8 mouse cellular contexts compared by ENCODE assay signal in the genomic region with DNA sequence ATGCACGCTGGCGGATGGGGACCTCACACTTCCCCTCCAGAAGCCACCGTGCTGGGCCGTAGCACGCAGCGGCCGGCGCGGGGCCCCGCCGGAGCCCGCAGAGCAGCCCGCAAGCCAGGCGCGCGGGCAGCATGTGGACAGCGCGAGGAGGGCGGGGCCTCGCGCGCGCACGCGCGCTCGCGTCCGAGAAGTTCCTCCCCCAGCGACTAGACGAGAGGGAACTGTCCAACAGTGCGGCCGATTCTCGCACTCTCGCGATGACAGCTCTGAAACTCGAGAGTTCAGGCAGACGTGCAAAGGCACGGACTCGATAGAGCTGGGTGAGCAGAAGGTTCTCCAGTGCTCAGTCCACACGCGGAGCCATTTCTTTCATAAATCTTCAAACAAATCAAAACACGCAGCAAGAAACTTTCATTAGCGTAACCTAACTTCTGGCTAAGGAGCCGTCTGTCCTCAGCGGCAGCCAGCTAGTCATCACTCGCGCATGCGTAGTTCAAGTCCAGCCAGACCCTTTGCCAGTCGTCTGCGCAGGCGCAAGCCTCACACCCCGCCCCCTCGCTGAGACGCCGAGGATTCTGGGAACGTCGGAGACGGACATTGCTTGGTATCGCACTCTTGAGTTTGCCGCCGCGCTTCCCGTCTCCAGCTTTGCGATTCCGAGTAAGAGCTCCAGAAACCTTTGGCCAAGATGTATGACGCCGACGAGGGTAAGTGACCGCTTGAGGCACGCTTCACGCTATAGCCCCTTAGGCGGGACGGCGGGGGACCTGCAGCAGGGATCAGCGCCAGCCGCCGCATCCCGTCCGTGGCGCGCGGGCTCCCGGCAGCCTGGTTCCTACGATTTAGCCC. TPM values are rescaled to one million over a fixed set of nuclear protein-coding genes. Genes with fewer than 3 reads are reported as not detected.
DNase-seq lines count a peak whose midpoint lies in the region; ATAC-seq and TF ChIP-seq lines count a peak whose summit lies in the region.

Gene Noa1 (minus strand): TSS at position 161 of the 849 bp plus-strand sequence.
Gene Polr2b (plus strand): TSS at position 224 of the 849 bp plus-strand sequence.

- H3K27ac ChIP-seq in embryonic facial prominence, embryonic 14.5 days (replicated peaks; ENCODE audit: low read depth, low read length) = peak within 1 kb of the TSS; percentile 88
- H3K27ac ChIP-seq in heart, adult 2 months = peak within 1 kb of the TSS; percentile 86
- peak within 1 kb of the TSS; percentile 92 for H3K27ac ChIP-seq in limb, embryonic 13.5 days
- H3K27ac ChIP-seq in midbrain, embryonic 16.5 days (ENCODE audit: low read length) = peak within 1 kb of the TSS; percentile 90

- H3K36me3 ChIP-seq in embryonic facial prominence, embryonic 14.5 days (ENCODE audit: control insufficient read depth, insufficient read depth, low read length) = peaks cover 38% of the 10 kb centered on the region
- peaks cover 5% of the 10 kb centered on the region for H3K36me3 ChIP-seq in heart, adult 2 months (ENCODE audit: control insufficient read depth, insufficient read depth, low read length)
- peaks cover 42% of the 10 kb centered on the region for H3K36me3 ChIP-seq in limb, embryonic 13.5 days
- peaks cover 12% of the 10 kb centered on the region; the same call in 1 of the 2 replicates for H3K36me3 ChIP-seq in midbrain, embryonic 16.5 days (ENCODE audit: control insufficient read depth, insufficient read depth, low read length)

- H3K4me2 ChIP-seq in embryonic facial prominence, embryonic 14.5 days (ENCODE audit: low read depth, low read length) = peak within 1 kb of the TSS; percentile 99
- peak within 1 kb of the TSS; percentile 100 for H3K4me2 ChIP-seq in limb, embryonic 13.5 days (replicated peaks)
- peak within 1 kb of the TSS; percentile 99 for H3K4me2 ChIP-seq in midbrain, embryonic 16.5 days (ENCODE audit: low read length)

- intact Hi-C loops in heart, adult 2 months (cut with DNase I) = no loop called here

- WGBS in embryonic facial prominence, embryonic 14.5 days = under 1% methylated on average over 69 of the region's 85 CpGs
- under 1% methylated on average over 85 of the region's 85 CpGs for WGBS in heart, adult 2 months
- WGBS in limb, embryonic 13.5 days = under 1% methylated on average over 85 of the region's 85 CpGs
- under 1% methylated on average over 84 of the region's 85 CpGs for WGBS in midbrain, embryonic 16.5 days

- peak within 1 kb of the TSS; percentile 86 for H3K4me3 ChIP-seq in embryonic facial prominence, embryonic 14.5 days (ENCODE audit: low read depth, low read length)
- H3K4me3 ChIP-seq in heart, adult 2 months = peak within 1 kb of the TSS; percentile 77
- H3K4me3 ChIP-seq in limb, embryonic 13.5 days = peak within 1 kb of the TSS; percentile 93
- peak within 1 kb of the TSS; percentile 76 for H3K4me3 ChIP-seq in midbrain, embryonic 16.5 days (ENCODE audit: low read depth, low read length)

- no peaks in the 10 kb centered on the region for H3K9me3 ChIP-seq in embryonic facial prominence, embryonic 14.5 days (ENCODE audit: control insufficient read depth, low read length)
- no peaks in the 10 kb centered on the region for H3K9me3 ChIP-seq in limb, embryonic 13.5 days
- no peaks in the 10 kb centered on the region for H3K9me3 ChIP-seq in midbrain, embryonic 16.5 days (replicated peaks; ENCODE audit: control insufficient read depth, low read length, poor library complexity, severe bottlenecking)

- TF ChIP-seq EP300 in heart, adult 2 months (IDR thresholded peaks at IDR 0.05; ENCODE audit: insufficient read depth, low read depth, low read length) = no peak; the same call in 1 of the 2 replicates

- H3K4me1 ChIP-seq in embryonic facial prominence, embryonic 14.5 days (ENCODE audit: control insufficient read depth, insufficient read depth, low read length) = peaks cover 18% of the 10 kb centered on the region
- peaks cover 8% of the 10 kb centered on the region for H3K4me1 ChIP-seq in heart, adult 2 months (ENCODE audit: control insufficient read depth, insufficient read depth, low read length)
- H3K4me1 ChIP-seq in limb, embryonic 13.5 days = peaks cover 26% of the 10 kb centered on the region
- H3K4me1 ChIP-seq in midbrain, embryonic 16.5 days (ENCODE audit: control insufficient read depth, insufficient read depth, low read length) = peaks cover 22% of the 10 kb centered on the region

- no peak for TF ChIP-seq CTCF in heart, adult 2 months (IDR thresholded peaks at IDR 0.05)

- peak within 1 kb of the TSS; percentile 89 for H3K9ac ChIP-seq in embryonic facial prominence, embryonic 14.5 days (ENCODE audit: low read depth, low read length)
- peak within 1 kb of the TSS; percentile 82 for H3K9ac ChIP-seq in heart, adult 2 months (ENCODE audit: low read depth, low read length)
- peak within 1 kb of the TSS; percentile 88 for H3K9ac ChIP-seq in limb, embryonic 13.5 days
- H3K9ac ChIP-seq in midbrain, embryonic 16.5 days (ENCODE audit: low read depth, low read length) = peak within 1 kb of the TSS; percentile 82

- DNase-seq in 3T3-L1 (ENCODE audit: low read depth, low spot score) = peak; percentile 99
- peak; percentile 97 to 98 for DNase-seq in adrenal gland, postnatal 4 days (ENCODE audit: low spot score in 2 of 2)
- DNase-seq in embryonic facial prominence, embryonic 14.5 days (ENCODE audit: low spot score) = peak; percentile 99
- DNase-seq in heart, adult 2 months = peak; percentile 99
- DNase-seq in kidney, adult 8-10 months = peak; percentile 97 to 99
- DNase-seq in spleen, postnatal 10 days (ENCODE audit: low spot score in 2 of 2) = peak; percentile 99

- H3K27me3 ChIP-seq in embryonic facial prominence, embryonic 14.5 days (replicated peaks; ENCODE audit: control insufficient read depth, insufficient read depth, low read length) = no peaks in the 10 kb centered on the region
- H3K27me3 ChIP-seq in heart, adult 2 months (ENCODE audit: control insufficient read depth, insufficient read depth, low read length) = no peaks in the 10 kb centered on the region
- no peaks in the 10 kb centered on the region for H3K27me3 ChIP-seq in limb, embryonic 13.5 days
- no peaks in the 10 kb centered on the region for H3K27me3 ChIP-seq in midbrain, embryonic 16.5 days (ENCODE audit: control insufficient read depth, insufficient read depth, low read depth, low read length)

- H3K79me2 ChIP-seq in heart, adult 2 months (replicated peaks; ENCODE audit: control insufficient read depth, insufficient read depth, low read length) = peaks cover 1% of the 10 kb centered on the region; the same call in 1 of the 2 replicates

- ATAC-seq in embryonic facial prominence, embryonic 14.5 days (ENCODE audit: low read depth) = peak; percentile 97
- ATAC-seq in limb, embryonic 13.5 days (ENCODE audit: low FRiP score, low read depth) = peak; percentile 95
- ATAC-seq in midbrain, embryonic 16.5 days = peak; percentile 96

- peak; percentile 91 for TF ChIP-seq POLR2A in heart, adult 2 months (IDR thresholded peaks at IDR 0.05; ENCODE audit: insufficient read depth, low read depth, low read length)

RNA-seq across cellular contexts. Expression of gene Noa1, which starts in this region (rescaled TPM):
- 10 to 100 TPM; 25.4 to 25.7 TPM for total RNA-seq in adrenal gland, postnatal 4 days (2021)
- polyA plus RNA-seq in embryonic facial prominence, embryonic 14.5 days (2014; fragmentation: Nextera tagmentation; extraction: Ambion mirVana) = 25.6 and 25.7 TPM in 2 replicates
- total RNA-seq in heart, adult 2 months (2021) = 10 to 100 TPM; 19.7 to 21.3 TPM
- polyA plus RNA-seq in heart, adult 2 months (2012; rRNA removed) = 12.2 and 13.5 TPM in 2 replicates
- 25.8 and 26.7 TPM in 2 replicates for polyA plus RNA-seq in limb, embryonic 13.5 days (2015; fragmentation: Nextera tagmentation; extraction: Ambion mirVana)
- 36.2 and 36.5 TPM in 2 replicates for polyA plus RNA-seq in midbrain, embryonic 16.5 days (2015; fragmentation: Nextera tagmentation; extraction: Ambion mirVana)

RNA-seq across cellular contexts. Expression of gene Polr2b, which starts in this region (rescaled TPM):
- total RNA-seq in adrenal gland, postnatal 4 days (2021) = 10 to 100 TPM; 87.5 to 89.2 TPM
- 53.9 and 62.1 TPM in 2 replicates for polyA plus RNA-seq in embryonic facial prominence, embryonic 14.5 days (2014; fragmentation: Nextera tagmentation; extraction: Ambion mirVana)
- total RNA-seq in heart, adult 2 months (2021) = 10 to 100 TPM; 34.1 to 34.5 TPM
- 25.4 and 26.8 TPM in 2 replicates for polyA plus RNA-seq in heart, adult 2 months (2012; rRNA removed)
- 67.9 and 71.4 TPM in 2 replicates for polyA plus RNA-seq in limb, embryonic 13.5 days (2015; fragmentation: Nextera tagmentation; extraction: Ambion mirVana)
- polyA plus RNA-seq in midbrain, embryonic 16.5 days (2015; fragmentation: Nextera tagmentation; extraction: Ambion mirVana) = 62.5 and 64.9 TPM in 2 replicates

Comparison
In these comparisons a context has a peak if more than half of its experiments do, and no peak if none do; other contexts are left out.
1. Peak in every context shown above with its lines: DNase-seq, ATAC-seq, H3K4me3 ChIP-seq and H3K27ac ChIP-seq.